Mouse (Mus musculus): Measurements from ENCODE around the gene Pkmyt1. TPM values are rescaled to one million over a fixed set of nuclear protein-coding genes. Genes with fewer than 3 reads are reported as not detected.
A peak's percentile ranks its signal among the peaks of the same experiment; 100 is the strongest.

The Pkmyt1 gene
- polyA plus RNA-seq, 1 experiment from 2014 or later: 57.9 TPM

DNA sequence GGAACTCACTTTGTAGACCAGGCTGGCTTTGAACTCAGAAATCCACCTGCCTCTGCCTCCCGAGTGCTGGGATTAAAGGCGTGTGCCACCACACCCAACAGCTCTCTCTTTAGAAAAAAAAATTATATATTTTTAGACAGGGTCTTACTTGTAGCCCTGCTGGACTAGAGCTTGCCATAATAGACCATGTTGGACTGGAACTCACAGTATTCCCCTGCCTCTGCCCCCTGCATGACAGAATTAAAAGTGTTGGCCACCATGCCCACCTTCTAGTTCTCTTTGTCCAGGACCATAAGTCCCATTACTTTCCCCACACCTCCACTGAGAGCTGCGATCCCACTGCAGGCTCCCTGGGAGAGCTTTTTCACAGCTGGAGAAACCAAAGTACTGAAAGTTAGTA, 21.3 kb downstream of the Pkmyt1 start:
- ATAC-seq (replicated peaks; ENCODE audit: low FRiP score, low TSS enrichment, low read depth): no peak
- peaks cover 7% of the 10 kb centered on the region for H3K36me3 ChIP-seq (ENCODE audit: control insufficient read depth, insufficient read depth, low read length)
- H3K9me3 ChIP-seq (ENCODE audit: control insufficient read depth, low read length): no peaks in the 10 kb centered on the region
- no peak overlapping the region for H3K9ac ChIP-seq (ENCODE audit: low read length)
- no peak for DNase-seq (ENCODE audit: low spot score)
- peaks cover 23% of the 10 kb centered on the region for H3K4me1 ChIP-seq (replicated peaks; ENCODE audit: control insufficient read depth, insufficient read depth, low read length)
- no peak overlapping the region for H3K4me3 ChIP-seq (ENCODE audit: low read depth, low read length)
- H3K27me3 ChIP-seq (replicated peaks; ENCODE audit: control insufficient read depth, insufficient read depth, low read length): peaks cover 56% of the 10 kb centered on the region
- WGBS: 83% methylated on average over 3 of the region's 3 CpGs
- no peak overlapping the region for H3K27ac ChIP-seq (ENCODE audit: low read depth)
- no peak overlapping the region for H3K4me2 ChIP-seq (ENCODE audit: low read length)

DNA sequence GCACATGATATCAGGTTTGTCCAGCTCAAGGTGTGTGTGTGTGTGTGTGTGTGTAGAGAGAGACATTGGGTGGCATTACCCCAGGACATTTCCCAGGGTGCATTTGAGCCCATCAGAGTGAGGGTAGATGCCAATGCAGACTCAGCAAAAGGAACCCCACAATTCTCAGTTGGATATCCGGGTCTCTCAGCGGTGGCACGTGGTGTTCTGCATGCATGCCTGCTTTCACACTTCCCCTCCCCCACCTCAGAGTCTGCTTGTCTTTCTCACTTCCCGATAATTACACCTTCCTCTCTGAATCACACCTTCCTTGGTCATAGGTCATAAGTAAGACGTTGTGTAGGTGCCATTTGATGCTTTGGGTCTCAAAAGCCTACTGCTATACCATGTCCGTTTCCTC, 21.9 kb downstream of the Pkmyt1 start:
- peaks cover 51% of the 10 kb centered on the region for H3K27me3 ChIP-seq (replicated peaks; ENCODE audit: control insufficient read depth, insufficient read depth, low read length)
- no peak overlapping the region for H3K4me3 ChIP-seq (ENCODE audit: low read depth, low read length)
- ATAC-seq (replicated peaks; ENCODE audit: low FRiP score, low TSS enrichment, low read depth) (no peak), DNase-seq (ENCODE audit: low spot score) (no peak)
- peaks cover 13% of the 10 kb centered on the region for H3K36me3 ChIP-seq (ENCODE audit: control insufficient read depth, insufficient read depth, low read length)
- no peak overlapping the region for H3K27ac ChIP-seq (ENCODE audit: low read depth)
- 26% methylated on average over 6 of the region's 6 CpGs for WGBS
- H3K9ac ChIP-seq (ENCODE audit: low read length): no peak overlapping the region
- no peaks in the 10 kb centered on the region for H3K9me3 ChIP-seq (ENCODE audit: control insufficient read depth, low read length)
- H3K4me2 ChIP-seq (ENCODE audit: low read length): no peak overlapping the region
- peaks cover 23% of the 10 kb centered on the region for H3K4me1 ChIP-seq (replicated peaks; ENCODE audit: control insufficient read depth, insufficient read depth, low read length)

DNA sequence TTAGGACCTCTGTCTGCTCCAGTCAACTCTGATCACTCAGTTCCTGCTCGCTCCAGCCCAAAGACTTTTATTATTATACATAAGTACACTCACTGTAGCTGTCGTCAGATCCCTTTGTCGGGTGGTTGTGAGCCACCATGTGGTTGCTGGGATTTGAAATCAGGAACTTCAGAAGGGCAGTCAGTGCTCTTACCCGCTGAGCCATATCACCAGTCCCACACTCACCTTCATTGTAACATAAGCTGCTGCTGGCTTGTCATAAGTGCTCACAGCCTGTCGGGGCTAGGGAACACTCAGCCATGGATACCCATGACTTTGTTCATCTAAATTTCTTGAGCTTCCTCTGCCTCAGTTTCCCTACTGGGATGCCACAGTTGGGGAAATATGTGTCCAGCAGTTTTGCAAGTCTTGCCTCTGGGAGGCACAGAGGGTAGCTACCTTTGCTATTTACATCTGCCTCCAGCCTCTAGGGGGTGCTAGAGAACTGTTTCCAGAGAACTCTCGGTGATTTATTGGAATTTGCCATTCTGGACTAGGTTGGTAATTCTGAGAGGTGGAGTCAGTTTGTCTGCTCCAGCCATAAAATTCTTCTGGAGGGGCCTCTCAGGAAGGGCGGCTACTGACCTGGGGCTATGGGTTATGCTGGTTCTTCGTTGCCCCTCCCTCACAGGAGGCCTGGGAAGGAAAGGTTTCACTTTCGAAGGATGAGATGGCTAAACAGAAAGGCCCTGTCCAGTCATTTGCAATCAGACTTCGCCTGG, 22.7 kb downstream of the Pkmyt1 start:
- H3K27me3 ChIP-seq (replicated peaks; ENCODE audit: control insufficient read depth, insufficient read depth, low read length): peaks cover 43% of the 10 kb centered on the region
- DNase-seq (ENCODE audit: low spot score): peak; percentile 73
- peak overlapping the region; percentile 5; the same call in 1 of the 2 replicates for H3K4me2 ChIP-seq (ENCODE audit: low read length)
- H3K27ac ChIP-seq (ENCODE audit: low read depth): no peak overlapping the region
- no peaks in the 10 kb centered on the region for H3K9me3 ChIP-seq (ENCODE audit: control insufficient read depth, low read length)
- H3K36me3 ChIP-seq (ENCODE audit: control insufficient read depth, insufficient read depth, low read length): peaks cover 21% of the 10 kb centered on the region
- H3K9ac ChIP-seq (ENCODE audit: low read length): no peak overlapping the region
- ATAC-seq (replicated peaks; ENCODE audit: low FRiP score, low TSS enrichment, low read depth): no peak
- no peak overlapping the region for H3K4me3 ChIP-seq (ENCODE audit: low read depth, low read length)
- WGBS: 29% methylated on average over 10 of the region's 10 CpGs
- H3K4me1 ChIP-seq (replicated peaks; ENCODE audit: control insufficient read depth, insufficient read depth, low read length): peaks cover 22% of the 10 kb centered on the region

- ATAC-seq (replicated peaks; ENCODE audit: low FRiP score, low TSS enrichment, low read depth): no peak
These were observed 23.5 kb downstream of the Pkmyt1 start for GRCm38 (mm10) chr17:23749400-23750191.

DNA sequence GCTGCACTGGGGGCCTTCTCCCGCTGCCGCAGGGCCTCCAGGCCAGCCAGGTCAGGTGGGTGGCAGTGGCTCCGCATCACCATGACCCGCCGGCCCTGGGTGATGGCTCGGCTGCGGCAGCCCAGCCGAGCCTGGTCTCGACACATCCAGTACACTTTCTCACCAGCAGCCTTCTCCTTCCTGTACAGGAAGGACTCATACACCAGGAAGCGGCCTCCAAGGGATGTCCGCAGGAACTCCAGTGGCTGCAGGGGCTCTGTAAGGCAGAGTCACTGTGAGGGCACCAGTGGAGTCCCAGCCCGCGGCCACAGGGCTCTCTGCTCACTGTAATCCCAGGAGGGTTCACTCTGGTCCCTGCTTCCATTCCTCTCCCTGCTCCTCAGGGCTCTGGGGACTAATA, 29.6 kb downstream of the Pkmyt1 start:
- Histone ChIP-seq H3K36me3 (ENCODE audit: control insufficient read depth, insufficient read depth, low read length) (peaks cover 80% of the 10 kb centered on the region), H3K9ac (ENCODE audit: low read length) (no peak overlapping the region), H3K9me3 (ENCODE audit: control insufficient read depth, low read length) (no peaks in the 10 kb centered on the region), H3K4me2 (ENCODE audit: low read length) (no peak overlapping the region), H3K27me3 (replicated peaks; ENCODE audit: control insufficient read depth, insufficient read depth, low read length) (no peaks in the 10 kb centered on the region), H3K27ac (ENCODE audit: low read depth) (no peak overlapping the region), H3K4me3 (ENCODE audit: low read depth, low read length) (no peak overlapping the region), H3K4me1 (replicated peaks; ENCODE audit: control insufficient read depth, insufficient read depth, low read length) (no peaks in the 10 kb centered on the region)
- WGBS: 91% methylated on average over 13 of the region's 13 CpGs
- DNase-seq (ENCODE audit: low spot score): no peak
- no peak for ATAC-seq (replicated peaks; ENCODE audit: low FRiP score, low TSS enrichment, low read depth)

More at GRCm38 (mm10) chr17:23749400-23750191, 23.5 kb downstream of the Pkmyt1 start:
- Histone ChIP-seq H3K4me1 (replicated peaks; ENCODE audit: control insufficient read depth, insufficient read depth, low read length) (peaks cover 14% of the 10 kb centered on the region), H3K4me3 (ENCODE audit: low read depth, low read length) (no peak overlapping the region), H3K4me2 (ENCODE audit: low read length) (peak overlapping the region; percentile 5; the same call in 1 of the 2 replicates), H3K27ac (ENCODE audit: low read depth) (no peak overlapping the region), H3K9me3 (ENCODE audit: control insufficient read depth, low read length) (no peaks in the 10 kb centered on the region), H3K36me3 (ENCODE audit: control insufficient read depth, insufficient read depth, low read length) (peaks cover 28% of the 10 kb centered on the region), H3K27me3 (replicated peaks; ENCODE audit: control insufficient read depth, insufficient read depth, low read length) (peaks cover 35% of the 10 kb centered on the region), H3K9ac (ENCODE audit: low read length) (no peak overlapping the region)
- DNase-seq (ENCODE audit: low spot score): no peak
- 77% methylated on average over 11 of the region's 11 CpGs for WGBS

GRCm38 (mm10) chr17:23757581-23757980, 31.4 kb downstream of the Pkmyt1 start:
- Histone ChIP-seq H3K4me2 (ENCODE audit: low read length) (no peak overlapping the region), H3K27ac (ENCODE audit: low read depth) (no peak overlapping the region), H3K36me3 (ENCODE audit: control insufficient read depth, insufficient read depth, low read length) (peaks cover 90% of the 10 kb centered on the region), H3K9me3 (ENCODE audit: control insufficient read depth, low read length) (no peaks in the 10 kb centered on the region), H3K4me3 (ENCODE audit: low read depth, low read length) (no peak overlapping the region), H3K4me1 (replicated peaks; ENCODE audit: control insufficient read depth, insufficient read depth, low read length) (no peaks in the 10 kb centered on the region), H3K9ac (ENCODE audit: low read length) (no peak overlapping the region), H3K27me3 (replicated peaks; ENCODE audit: control insufficient read depth, insufficient read depth, low read length) (no peaks in the 10 kb centered on the region)
- ATAC-seq (replicated peaks; ENCODE audit: low FRiP score, low TSS enrichment, low read depth) (no peak), DNase-seq (ENCODE audit: low spot score) (no peak)
- WGBS: 92% methylated on average over 9 of the region's 9 CpGs

- ATAC-seq (replicated peaks; ENCODE audit: low FRiP score, low TSS enrichment, low read depth): no peak
- Histone ChIP-seq H3K27me3 (replicated peaks; ENCODE audit: control insufficient read depth, insufficient read depth, low read length) (no peaks in the 10 kb centered on the region), H3K27ac (ENCODE audit: low read depth) (no peak overlapping the region), H3K4me2 (ENCODE audit: low read length) (no peak overlapping the region), H3K36me3 (ENCODE audit: control insufficient read depth, insufficient read depth, low read length) (peaks cover 81% of the 10 kb centered on the region), H3K4me1 (replicated peaks; ENCODE audit: control insufficient read depth, insufficient read depth, low read length) (no peaks in the 10 kb centered on the region), H3K9ac (ENCODE audit: low read length) (no peak overlapping the region), H3K4me3 (ENCODE audit: low read depth, low read length) (no peak overlapping the region), H3K9me3 (ENCODE audit: control insufficient read depth, low read length) (no peaks in the 10 kb centered on the region)
- 86% methylated on average over 8 of the region's 8 CpGs for WGBS
- DNase-seq (ENCODE audit: low spot score): no peak
These were observed 32.7 kb downstream of the Pkmyt1 start for GRCm38 (mm10) chr17:23758801-23759200.

GRCm38 (mm10) chr17:23760231-23760630, 34.1 kb downstream of the Pkmyt1 start:
- whole genome bisulfite sequencing: 92% methylated on average over 9 of the region's 9 CpGs
- H3K27me3 ChIP-seq (replicated peaks; ENCODE audit: control insufficient read depth, insufficient read depth, low read length): no peaks in the 10 kb centered on the region
- H3K4me2 ChIP-seq (ENCODE audit: low read length): no peak overlapping the region
- no peak overlapping the region for H3K9ac ChIP-seq (ENCODE audit: low read length)
- ATAC-seq (replicated peaks; ENCODE audit: low FRiP score, low TSS enrichment, low read depth): no peak
- H3K9me3 ChIP-seq (ENCODE audit: control insufficient read depth, low read length): no peaks in the 10 kb centered on the region
- peaks cover 72% of the 10 kb centered on the region for H3K36me3 ChIP-seq (ENCODE audit: control insufficient read depth, insufficient read depth, low read length)
- H3K4me3 ChIP-seq (ENCODE audit: low read depth, low read length): no peak overlapping the region
- H3K4me1 ChIP-seq (replicated peaks; ENCODE audit: control insufficient read depth, insufficient read depth, low read length): no peaks in the 10 kb centered on the region
- H3K27ac ChIP-seq (ENCODE audit: low read depth): no peak overlapping the region
- DNase-seq (ENCODE audit: low spot score): no peak
